Mouse (Mus musculus) frontal cortex, postnatal 25 days (tissue): ENCODE measurements around the gene Pde8b.

Experiments
- DNase-seq, 2 experiments: peaks; one replicate each; pipeline ENCODE4 v3.0.0; 2022; ENCODE audit warnings: low spot score in 2 of 2

Pde8b gene

DNA sequence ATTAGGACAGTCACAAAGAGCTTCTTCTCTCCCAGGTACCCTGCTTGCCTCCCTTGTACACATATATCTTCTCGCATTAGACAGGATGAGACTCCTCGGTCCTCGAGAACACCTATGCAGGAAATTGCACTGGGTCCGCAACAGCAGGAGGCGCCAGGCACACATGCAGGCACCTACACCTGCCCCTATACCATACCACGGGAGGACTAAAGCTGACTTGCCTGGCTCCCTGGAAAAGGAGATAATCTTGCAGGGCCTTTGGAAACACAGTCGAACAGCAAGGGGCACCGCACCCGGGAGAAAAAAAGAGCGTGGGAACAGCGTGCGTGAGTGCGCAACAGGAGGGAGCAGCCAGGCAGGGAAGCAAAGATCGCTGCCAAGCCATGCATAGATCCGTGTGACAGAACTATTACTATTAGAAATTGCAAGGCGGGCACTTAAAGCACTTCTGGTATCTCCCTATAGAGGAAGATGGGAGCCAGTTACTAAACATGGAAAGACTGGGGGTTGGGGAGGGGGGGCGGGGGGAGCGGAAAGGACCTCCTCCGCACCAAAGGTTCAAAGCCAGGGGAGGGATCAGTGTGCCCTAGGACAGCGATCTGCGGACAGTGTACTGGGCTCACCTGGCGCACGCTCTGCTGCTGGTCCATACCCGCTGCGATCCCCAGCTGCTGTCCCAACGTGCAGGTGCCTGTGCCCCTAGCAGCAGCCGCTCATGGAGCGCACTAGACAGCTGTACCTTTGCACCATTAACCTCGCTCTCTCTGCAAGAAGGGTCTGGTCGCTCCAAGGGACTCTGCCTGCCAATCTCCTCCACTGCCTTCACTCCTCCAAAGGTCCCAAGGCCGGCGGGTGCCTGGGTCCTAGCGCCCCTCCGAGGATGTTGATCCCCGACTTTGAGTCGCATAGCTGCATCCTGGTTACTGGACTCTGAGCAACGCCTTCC lies at the start of gene Pde8b:
Pde8b (minus strand) TSS at position 826 of the 946 bp plus-strand sequence.
- peak; percentile 19 to 22 for DNase-seq

DNA sequence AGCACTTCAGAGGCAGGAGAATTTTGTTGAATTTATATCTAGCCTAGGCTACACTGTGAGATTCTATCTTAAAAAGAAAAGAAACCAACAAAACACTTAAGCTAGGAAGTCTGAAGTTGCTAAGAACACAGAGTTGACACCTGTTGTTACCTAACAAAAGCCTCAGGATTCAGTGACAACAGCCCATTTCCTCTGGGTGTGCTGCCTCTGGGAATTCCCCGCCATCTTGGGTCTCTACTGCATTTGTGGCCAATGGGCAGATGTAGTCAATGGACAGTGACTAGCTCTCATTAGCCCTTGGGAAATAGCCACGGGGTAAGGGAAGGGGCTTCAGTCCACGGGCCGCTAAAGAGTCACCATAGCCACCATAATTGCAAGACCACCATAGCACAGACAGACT lies 41.8 kb upstream of the Pde8b start:
- DNase-seq, result no peak

DNA sequence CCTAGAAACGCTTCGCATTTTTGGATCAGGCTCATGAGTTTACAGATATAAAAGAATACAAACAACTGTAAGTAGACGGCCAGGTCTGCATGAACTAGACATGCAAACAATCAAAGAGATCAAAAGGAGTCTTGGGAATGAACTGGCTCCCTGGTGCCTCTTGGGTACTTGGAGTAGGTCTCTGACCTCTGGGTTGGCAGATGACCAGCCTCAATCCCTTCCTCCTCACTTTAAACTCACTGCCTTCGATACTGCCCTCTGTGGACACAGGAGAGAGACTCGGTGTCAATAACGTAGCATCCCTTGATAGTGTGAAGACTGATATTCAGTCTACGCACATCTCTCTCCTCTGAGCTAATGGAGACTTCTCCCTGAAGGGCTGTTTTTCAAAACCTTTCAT lies 37.9 kb upstream of the Pde8b start:
- DNase-seq, result no peak

DNA sequence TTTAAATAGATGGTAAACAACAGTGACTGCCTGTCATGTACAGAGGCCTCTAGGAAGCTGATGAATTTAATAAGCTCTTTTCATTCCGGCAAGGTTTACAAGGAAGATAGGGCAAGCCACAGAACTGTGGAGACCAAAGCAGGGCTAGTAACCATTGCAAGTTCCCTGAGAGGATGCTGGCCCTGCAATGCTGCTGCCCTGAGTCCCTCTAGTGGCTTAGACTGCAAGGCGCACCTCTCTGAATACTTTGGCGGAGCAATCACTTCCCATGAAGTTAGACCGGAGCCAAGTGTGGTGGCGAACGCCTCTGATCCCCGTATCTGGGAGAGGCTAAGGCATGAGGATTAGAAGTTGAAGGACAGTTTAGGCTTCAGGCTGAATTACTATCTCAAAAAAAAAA lies 36.9 kb upstream of the Pde8b start:
- DNase-seq, result peak; percentile 63 to 67

DNA sequence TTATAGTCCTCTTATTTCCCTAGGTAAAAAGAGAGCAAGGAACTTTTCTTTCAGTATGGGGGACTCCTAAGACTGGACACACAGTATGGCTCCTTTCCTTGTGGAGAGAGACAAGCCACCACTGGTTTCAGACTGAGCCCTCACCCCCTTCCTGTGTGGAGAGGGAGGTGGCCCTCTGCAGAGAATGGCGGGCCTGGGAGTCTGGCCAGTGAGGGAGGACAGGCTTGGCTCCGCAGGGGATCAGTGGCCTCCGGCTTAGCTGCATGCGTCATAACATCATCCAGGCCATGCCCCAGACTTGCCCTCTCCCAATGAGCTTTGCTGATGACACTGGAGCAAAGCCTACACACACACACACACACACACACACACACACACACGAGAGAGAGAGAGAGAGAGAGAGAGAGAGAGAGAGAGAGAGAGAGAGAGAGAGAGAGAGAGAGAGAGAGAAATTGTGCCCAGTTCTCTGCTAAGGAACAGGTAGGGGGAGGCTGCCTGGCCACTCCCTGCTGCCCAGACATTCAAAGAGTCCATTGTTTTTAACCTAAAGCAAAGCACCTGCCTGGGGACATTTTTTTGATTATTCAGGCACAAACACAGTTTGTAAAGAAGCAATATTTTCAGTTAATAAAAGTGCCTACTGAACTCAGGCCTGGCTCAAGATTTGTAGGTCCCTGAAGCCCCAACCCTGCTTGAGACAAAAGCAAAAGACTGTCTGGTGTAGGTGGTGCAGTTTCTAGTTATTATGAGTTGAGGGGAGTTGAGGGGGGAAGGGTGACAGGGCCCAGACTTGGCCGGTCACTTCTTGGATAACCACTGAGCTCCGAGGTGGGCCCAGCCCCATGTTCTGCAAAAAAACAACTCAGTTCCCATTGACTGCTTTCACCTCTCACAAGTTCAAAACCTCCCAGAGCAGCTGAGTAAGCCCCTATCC lies 31.9 kb upstream of the Pde8b start:
- DNase-seq, result no peak

DNA sequence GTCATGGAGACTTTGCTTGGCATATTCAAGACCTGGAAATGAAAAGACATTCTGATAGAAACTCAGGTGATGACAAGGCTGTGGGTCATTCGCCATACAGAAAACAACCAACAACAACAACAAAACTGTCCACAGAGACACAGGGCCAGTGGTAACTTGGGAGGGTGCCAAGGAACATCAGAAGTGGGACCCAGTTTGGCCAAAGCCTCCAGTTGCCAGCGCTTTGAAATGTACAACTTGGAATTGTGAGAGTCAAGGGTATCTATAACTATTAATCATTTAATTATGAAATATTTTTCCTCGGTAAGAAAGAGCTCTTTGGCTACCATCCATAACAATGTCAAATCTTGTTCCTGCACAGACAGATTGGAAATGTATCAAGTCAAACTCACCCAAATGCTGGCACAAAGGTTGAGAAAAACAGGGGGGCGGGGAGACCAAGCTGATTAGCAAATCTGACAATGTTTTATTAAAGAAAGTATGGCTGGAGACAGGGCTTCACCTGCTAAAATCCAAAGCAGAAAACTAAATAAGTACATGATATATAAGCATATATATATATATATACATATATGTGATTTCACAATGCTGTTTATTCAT lies 28.4 kb upstream of the Pde8b start:
- no peak for DNase-seq

DNA sequence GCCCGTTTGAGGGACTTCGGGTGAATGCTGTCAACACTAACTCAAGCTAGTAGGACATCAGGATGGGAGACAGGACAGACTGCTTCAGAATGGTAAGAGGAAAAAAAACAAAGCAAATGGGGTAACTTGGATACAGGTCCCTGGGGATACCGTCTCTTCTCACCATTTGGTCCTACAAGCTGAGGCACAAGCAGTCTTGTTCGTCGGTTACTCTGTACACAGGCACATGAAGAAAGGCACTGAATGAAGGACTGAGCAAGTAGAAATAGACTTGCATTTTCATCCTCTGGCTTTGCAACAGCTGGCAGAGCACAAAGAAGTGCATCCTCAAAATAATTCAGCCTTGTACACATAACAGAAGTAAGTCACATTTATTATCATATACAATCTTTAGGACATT lies 14.6 kb upstream of the Pde8b start:
- no peak for DNase-seq

DNA sequence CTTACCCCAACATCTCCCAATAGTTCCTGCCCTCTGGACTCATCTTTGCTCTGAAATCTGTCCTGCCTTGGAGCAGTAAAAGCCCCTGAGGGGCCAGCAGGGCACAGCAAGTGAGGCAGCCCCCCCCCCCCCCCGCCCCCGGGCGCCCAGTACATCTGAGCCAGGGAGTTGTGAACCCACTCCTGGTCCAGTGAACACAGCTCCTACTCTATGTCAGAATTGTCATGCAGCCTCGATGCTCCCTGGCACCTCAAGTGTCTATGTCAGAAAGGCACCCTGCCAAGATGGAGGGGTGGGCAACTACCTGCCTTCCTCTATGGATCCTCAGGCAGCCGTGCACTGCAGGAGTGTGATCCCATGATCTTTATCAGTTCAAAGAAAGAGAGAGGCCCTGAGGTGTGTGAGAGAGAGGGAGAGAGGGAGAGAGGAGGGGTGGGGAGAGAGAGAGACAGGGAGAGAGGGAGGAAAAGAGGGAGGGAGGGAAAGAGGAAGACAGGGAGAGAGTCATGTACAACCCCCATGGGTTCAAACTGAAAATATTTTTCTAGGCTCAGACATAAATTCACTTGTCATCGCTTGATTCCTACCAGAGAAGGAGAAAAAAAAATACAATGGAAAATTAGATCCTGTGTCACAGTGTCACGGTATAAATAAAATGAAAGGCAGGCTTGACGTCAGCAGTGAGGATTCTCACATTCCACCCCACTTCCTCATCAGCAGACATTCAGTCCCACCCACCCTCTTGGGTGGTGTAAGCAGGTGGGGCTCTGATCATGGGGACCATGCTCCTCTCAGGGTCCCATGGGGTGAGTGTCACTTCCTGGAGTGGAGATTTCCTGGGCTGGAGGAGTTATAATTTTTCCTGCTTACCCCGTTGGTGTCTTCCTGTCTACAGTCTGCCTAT lies 11.0 kb upstream of the Pde8b start:
- no peak for DNase-seq

DNA sequence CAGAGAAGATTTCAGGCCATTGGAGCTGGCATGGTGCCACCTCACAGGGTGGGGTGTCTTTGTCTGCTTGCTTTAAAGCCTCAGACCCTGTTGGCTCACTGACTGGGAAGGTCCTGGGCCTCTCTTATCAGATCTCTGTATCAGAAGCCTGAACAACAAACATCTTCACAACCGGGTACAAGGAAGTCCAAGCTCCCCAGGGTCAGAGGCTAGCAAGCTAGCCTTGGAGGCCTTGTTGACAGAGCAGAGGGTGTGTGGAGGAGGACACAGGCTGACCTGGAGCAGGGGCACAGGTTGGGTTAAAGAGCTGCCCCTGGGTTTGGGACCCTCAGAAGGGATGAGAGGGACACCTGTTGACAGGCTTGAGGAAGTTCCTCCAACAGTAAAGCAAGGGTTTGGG lies 10.3 kb upstream of the Pde8b start:
- no peak for DNase-seq

DNA sequence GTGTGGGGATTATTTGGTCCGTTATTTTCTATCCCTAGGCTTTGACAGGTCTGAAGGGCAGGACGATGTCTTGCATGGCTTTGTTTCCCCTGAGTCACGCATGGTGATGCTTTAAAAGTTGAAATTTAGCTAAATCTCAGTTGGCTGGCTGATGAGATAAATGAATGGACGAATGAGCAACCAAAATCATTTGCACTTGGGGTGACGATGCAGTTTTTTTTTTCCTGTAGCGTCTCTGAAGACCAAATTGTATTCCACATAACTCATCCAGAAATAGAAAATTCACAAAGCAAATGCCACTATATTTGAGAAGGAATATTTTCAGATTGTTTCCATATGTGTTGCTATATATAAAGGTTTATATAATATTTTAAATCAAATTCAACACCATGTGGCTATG lies 6.9 kb upstream of the Pde8b start:
- no peak for DNase-seq

DNA sequence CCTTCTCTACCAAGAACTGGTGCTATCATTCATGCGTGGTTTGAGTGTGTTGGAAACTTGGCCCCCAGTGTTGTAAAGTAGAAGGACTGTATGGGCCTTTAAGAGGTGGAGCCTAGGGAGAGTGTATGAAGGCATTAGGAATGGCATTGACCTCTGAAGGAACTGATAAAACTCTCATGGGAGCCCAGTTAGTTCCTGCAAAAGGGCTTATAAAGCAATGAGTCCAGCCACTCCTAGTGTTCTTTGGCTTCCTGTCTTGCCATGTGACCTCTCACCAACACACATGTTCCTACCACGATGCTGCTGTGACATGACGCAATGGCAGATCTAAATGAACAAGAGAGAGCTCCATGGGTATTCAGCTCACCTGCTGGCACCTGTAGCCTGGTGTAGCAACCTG lies 4.9 kb upstream of the Pde8b start:
- DNase-seq, result no peak

DNA sequence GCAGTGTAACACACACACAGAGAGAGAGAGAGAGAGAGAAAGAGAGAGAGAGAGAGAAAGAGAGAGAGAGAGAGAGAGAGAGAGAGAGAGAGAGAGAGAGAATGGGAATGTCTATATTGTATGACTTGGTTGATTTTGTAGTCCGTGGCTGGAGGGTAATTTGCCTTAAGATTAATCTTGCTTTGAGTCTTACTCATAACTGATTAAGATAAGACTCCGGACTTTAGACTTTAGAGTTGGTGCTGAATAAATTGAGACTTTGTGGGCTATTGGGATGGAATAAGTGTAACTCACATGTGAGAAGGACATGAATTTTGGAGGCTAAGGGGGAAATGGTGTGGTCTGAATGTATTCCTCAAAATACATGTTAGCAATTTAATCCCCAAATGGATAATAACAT lies 7.1 kb downstream of the Pde8b start:
- DNase-seq, result no peak

DNA sequence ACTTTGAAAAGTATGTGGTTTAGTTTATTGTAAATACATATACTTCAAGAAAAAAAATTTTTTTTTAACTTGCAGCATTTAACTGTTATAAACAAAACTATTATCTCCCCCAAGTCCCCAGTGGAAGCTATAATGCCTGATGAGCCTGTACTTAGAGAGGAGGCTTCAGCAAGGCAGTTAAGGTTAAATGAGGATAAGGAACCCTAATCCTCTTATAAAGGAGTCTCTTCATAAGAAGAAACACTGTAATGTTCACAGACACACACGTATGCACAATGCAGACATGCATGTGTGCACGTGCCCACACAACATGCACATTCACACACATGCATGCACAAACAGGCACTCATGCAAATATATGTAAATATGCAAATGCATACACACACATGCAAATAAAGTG lies 12.6 kb downstream of the Pde8b start:
- DNase-seq, result no peak

DNA sequence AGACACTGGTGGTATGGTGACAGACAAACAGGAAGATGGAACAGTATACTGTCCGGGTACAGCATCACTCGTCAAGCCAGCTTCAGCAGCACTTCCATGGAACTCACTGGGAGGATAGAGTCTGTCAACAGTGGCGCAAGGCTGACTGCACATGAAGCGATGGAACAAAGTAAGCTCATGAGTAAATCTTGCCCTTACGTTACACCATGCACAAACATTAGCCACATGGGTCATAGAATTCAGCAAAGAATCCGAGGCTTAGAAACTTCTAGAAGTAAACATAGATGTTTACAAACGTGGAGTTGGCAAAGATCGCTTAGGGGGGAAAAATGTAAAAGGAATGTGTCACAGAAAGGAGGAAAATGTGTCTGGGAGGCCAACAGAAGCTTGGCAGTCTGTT lies 14.9 kb downstream of the Pde8b start:
- DNase-seq, result no peak

DNA sequence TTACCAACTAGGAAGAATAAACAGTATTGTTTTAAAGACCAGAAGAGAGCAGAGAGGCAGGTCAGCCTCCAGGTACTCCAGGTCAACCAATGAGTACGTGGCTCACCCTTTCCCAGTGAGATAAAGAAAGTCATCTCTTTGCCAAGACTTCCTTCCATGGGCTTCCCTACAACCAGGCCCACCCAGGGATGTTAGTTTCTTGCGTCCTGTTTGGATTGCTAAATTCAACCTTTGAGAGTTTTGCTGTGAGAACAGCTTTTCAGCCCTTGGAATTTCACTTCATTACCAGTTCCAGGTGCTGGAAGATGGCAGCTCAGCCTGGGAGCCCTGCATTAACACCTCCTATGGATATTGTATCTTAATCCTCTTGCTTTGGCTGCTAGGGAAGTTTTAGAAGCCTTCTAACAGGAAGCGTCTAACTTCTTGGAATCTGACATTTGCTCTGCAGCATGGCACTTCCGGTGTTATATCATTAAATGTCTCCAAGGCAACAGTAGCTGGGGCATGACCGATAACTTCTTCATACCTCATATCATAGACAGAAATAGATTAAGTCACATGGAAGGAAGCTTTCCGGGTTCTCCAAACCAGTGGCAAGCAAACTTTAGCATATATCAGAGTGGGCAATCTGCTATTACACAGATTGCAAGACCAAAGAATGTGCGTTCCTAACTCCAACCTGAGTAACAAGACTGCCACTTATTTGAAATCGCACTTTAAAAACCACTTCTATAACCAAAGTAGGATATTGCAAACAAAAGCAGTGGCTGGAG lies 18.6 kb downstream of the Pde8b start:
- no peak for DNase-seq

DNA sequence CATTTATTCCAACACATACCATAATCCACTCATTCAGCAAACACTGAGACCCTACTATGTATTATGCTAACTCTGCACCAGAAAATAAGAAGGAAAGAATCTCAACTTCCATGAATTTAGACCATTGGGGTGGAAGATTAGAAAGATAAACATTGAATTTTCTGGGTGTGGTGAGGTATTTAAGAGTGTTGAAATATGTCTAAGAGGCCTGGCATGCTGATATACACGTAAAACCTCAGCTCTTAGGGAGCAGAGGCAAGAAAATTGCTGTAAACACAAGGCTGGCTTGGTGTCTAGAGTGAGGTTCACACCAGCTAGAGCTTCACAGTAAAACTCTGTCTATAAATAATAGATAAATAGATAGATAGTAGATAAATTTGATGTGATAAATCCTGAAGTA lies 19.8 kb downstream of the Pde8b start:
- DNase-seq, result no peak

DNA sequence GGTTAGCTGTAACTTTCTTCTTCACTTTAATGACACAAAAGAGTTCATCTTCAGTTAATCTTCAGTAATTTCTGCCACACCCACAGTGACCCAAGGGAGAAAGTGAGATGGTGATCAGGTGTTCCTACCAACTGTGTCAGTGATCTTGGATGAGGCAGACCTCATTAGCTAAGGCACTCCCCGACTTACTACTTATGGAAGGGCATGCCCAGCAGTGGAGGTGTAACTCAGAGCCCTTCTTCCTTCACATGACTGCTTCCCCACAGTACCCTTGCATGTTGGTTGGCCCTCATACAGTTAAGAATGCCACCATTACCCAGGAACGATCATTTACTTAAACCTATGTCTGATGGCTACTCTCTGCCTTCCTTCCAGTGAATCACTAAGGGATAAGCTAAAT lies 25.6 kb downstream of the Pde8b start:
- no peak for DNase-seq

DNA sequence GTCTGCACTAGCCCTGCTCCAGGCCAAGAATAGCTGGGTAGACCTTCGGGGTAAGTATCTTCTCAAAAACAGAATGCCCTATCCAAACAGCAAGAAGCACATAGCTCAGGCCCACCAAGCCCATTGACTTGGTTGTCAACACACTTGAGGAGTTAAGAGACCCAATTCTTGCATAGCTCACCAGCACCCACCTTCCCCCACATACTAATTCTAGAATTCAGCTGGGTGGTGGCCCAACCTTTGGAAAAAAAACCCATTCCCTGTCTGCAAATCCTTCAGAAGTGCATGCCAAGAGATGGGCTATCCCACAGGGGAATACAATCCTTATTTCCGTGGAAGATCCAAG lies 26.7 kb downstream of the Pde8b start:
- DNase-seq, result no peak

DNA sequence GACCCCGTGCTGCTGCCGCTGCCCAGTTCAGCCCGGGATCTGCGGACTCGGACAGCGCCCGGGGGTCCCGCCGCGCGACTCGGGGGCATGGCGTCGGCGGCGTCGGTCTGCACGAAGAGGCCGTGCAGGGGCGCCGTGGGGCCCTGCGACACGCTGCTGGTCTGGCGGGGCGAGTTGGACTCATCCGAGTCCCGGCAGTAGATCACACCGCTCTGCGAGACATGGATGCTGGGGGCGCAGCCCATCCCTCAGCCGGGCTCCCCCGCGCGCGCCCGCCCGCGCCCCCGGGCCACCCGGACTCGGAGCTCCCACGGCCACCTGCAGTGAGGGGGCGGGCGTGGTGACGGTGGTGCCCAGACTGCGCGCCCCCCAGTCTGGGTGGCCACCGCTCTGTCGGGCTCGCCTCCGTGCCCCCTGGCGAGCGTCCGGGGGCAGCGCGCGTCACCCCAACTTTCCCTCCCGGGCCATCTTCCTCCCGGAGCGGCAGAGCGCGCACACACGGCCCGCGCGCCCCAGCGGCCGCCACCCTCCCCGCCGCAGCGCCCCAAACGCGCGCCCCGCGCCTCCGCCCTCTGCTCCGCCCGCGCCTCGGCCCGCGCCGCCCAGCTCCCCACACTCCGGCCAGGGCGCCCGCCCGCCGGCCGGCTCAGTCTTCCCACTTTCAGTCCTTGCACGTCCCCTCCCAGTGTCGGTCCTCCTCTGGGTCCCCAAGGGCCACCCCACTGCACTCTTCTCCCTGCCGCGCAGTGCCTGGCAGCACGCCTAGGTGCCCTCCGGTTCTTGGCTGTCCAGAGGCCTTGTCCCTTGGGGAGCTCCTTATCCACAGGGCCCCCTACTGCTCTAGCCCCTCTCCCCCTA lies 27.3 kb downstream of the Pde8b start:
- peak; percentile 28 to 34 for DNase-seq
